In genomic region chr7:44553826-44554225, GRCm38 (mm10) we compare ENCODE assay signal across 8 mouse cellular contexts. TPM values are rescaled to one million over a fixed set of nuclear protein-coding genes. Genes with fewer than 3 reads are reported as not detected.
DNase-seq lines count a peak whose midpoint lies in the region; ATAC-seq and TF ChIP-seq lines count a peak whose summit lies in the region.

Gene Nr1h2, minus strand, starts transcription at chr7:44553951.

- peak within 1 kb of the TSS; percentile 67 for H3K4me2 ChIP-seq in forebrain, embryonic 15.5 days (replicated peaks)

- peak; percentile 69 for ATAC-seq in forebrain, embryonic 15.5 days (replicated peaks)
- ATAC-seq in neutrophil, adult 5-6 weeks (ENCODE audit: extremely low read depth, insufficient number of reproducible peaks, low FRiP score, poor library complexity, severe bottlenecking): peak; percentile 85

- TF ChIP-seq POLR2A in lung, adult 2 months (IDR thresholded peaks at IDR 0.05; ENCODE audit: borderline replicate concordance, extremely low read depth, low read depth, low read length): peak; percentile 86; the same call in 1 of the 2 replicates

- peaks cover 24% of the 10 kb centered on the region; the same call in 1 of the 2 replicates for H3K36me3 ChIP-seq in ES-E14 (ENCODE audit: control insufficient read depth, insufficient read depth, low read length, poor library complexity, severe bottlenecking)
- peaks cover 24% of the 10 kb centered on the region for H3K36me3 ChIP-seq in forebrain, embryonic 15.5 days

- H3K9ac ChIP-seq in ES-E14 (ENCODE audit: insufficient read depth, low read depth, low read length, poor library complexity, severe bottlenecking): peak within 1 kb of the TSS; percentile 99
- H3K9ac ChIP-seq in forebrain, embryonic 15.5 days (replicated peaks): peak within 1 kb of the TSS; percentile 39

- in situ Hi-C loops in ES-E14 (cut with MboI; ENCODE audit: low sequenced_read_pairs in 2 of 2, unreplicated experiment in 2 of 2): no loop called here

- H3K27me3 ChIP-seq in forebrain, embryonic 15.5 days: peaks cover 2% of the 10 kb centered on the region; the same call in 1 of the 2 replicates

- no peaks in the 10 kb centered on the region for H3K9me3 ChIP-seq in ES-E14 (ENCODE audit: control insufficient read depth, insufficient read depth, low read depth, low read length)
- H3K9me3 ChIP-seq in forebrain, embryonic 15.5 days: no peaks in the 10 kb centered on the region

- WGBS in forebrain, embryonic 15.5 days: under 1% methylated on average over 22 of the region's 22 CpGs
- WGBS in lung, adult 2 months: under 1% methylated on average over 22 of the region's 22 CpGs

- peak within 1 kb of the TSS; percentile 100 for H3K27ac ChIP-seq in ES-E14 (ENCODE audit: insufficient read depth, low read depth, low read length, poor library complexity, severe bottlenecking)
- H3K27ac ChIP-seq in forebrain, embryonic 15.5 days (replicated peaks): peak within 1 kb of the TSS; percentile 86

- intact Hi-C loops in heart, postnatal 25 days (cut with DNase I): loop anchor here (2.0 to 5.0 kb wide), 3 partner anchors 29 to 307 kb away; partner anchors contain the start of genes 1700028J19Rik, 2410002F23Rik and Mybpc2

- peaks cover 0 to 15% of the 10 kb centered on the region in 2 experiments; a peak in 1 of 4 replicates for H3K4me1 ChIP-seq in ES-E14 (ENCODE audit: control insufficient read depth in 2 of 2, insufficient read depth in 2 of 2, low read length in 2 of 2, poor library complexity in 1 of 2)
- peaks cover 14% of the 10 kb centered on the region for H3K4me1 ChIP-seq in forebrain, embryonic 15.5 days
- H3K4me1 ChIP-seq in lung, adult 2 months (ENCODE audit: control insufficient read depth, insufficient read depth, low read length): no peaks in the 10 kb centered on the region; the same call in 1 of the 2 replicates

- no peak for TF ChIP-seq CTCF in lung, adult 2 months (IDR thresholded peaks at IDR 0.05; ENCODE audit: insufficient read depth, low read length)

- H3K4me3 ChIP-seq in ES-E14 (ENCODE audit: insufficient read depth in 1 of 2, low read depth in 1 of 2, low read length in 2 of 2, poor library complexity in 1 of 2, severe bottlenecking in 1 of 2): peak within 1 kb of the TSS; percentile 99 to 100
- peak within 1 kb of the TSS; percentile 65 for H3K4me3 ChIP-seq in forebrain, embryonic 15.5 days
- H3K4me3 ChIP-seq in lung, adult 2 months (replicated peaks; ENCODE audit: extremely low read depth, low read depth, low read length): peak within 1 kb of the TSS; percentile 93

- DNase-seq in ES-E14 (ENCODE audit: low read depth, low spot score): peak; percentile 85
- DNase-seq in cerebellum, adult 11-12 months: peak; percentile 92
- peak; percentile 91 for DNase-seq in heart, postnatal 25 days (ENCODE audit: low spot score)
- DNase-seq in layer of hippocampus, adult 18-20 months (ENCODE audit: low spot score in 2 of 2): peak; percentile 92 to 96
- peak; percentile 96 for DNase-seq in lung, adult 2 months
- DNase-seq in thymus, adult 18-20 months: peak; percentile 94 to 95

TF ChIP-seq in ES-E14, 5 proteins besides CTCF, POLR2A, EP300 and RAD21:
- TF ChIP-seq ZC3H11A (IDR thresholded peaks at IDR 0.05; ENCODE audit: borderline replicate concordance, low read depth, low read length) (no peak), ZNF384 (IDR thresholded peaks at IDR 0.05; ENCODE audit: low read depth, low read length) (no peak), MAFK (IDR thresholded peaks at IDR 0.05; ENCODE audit: insufficient read depth, low read depth, low read length) (no peak), HCFC1 (IDR thresholded peaks at IDR 0.05; ENCODE audit: borderline replicate concordance, insufficient read depth, low read length) (peak; percentile 74), CHD2 (IDR thresholded peaks at IDR 0.05; ENCODE audit: low read depth, low read length) (no peak)

RNA-seq across cellular contexts. Expression of gene Nr1h2, which starts in this region (rescaled TPM):
- total RNA-seq in ES-E14 (2012; rRNA removed): 78.5 and 144 TPM in 2 replicates
- 70.5 and 79.5 TPM in 2 replicates for polyA plus RNA-seq in forebrain, embryonic 15.5 days (2015; fragmentation: Nextera tagmentation; extraction: Ambion mirVana)
- 10 to 100 TPM; 40.7 to 48.4 TPM for total RNA-seq in heart, postnatal 25 days (2021)
- total RNA-seq in layer of hippocampus, adult 18-20 months (2021): 10 to 100 TPM; 64.9 to 68.5 TPM
- polyA plus RNA-seq in lung, adult 2 months (2012; rRNA removed): 194 and 216 TPM in 2 replicates
- 180 and 184 TPM in 2 replicates for total RNA-seq in neutrophil, adult 5-6 weeks (2017)

Comparison
In these comparisons a context has a peak if more than half of its experiments do, and no peak if none do; other contexts are left out.
1. Peak in every context shown above with its lines: DNase-seq, ATAC-seq, H3K4me3 ChIP-seq and H3K27ac ChIP-seq.